In the genomic region with DNA sequence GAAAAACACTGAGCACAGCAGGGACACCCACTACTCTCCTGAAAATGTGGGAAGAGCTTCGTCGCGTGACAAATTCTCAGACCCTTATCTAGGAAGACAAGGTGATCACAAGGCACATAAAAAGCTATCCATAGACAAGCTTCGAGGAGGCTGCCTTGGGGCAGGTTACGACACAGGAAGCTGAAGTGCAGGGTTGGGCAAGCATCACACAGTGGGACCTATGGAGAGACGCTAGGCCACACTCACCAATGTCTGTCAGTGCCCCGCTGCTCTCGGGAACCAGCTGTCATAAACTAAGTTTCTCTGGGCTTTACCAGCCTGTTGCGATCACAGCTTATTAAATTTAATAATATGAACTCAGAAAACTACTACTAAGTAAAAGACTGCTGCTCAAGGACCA, we compare ENCODE assay signal across 10 mouse cellular contexts.
"Had no signal": no experiment of that assay in that cellular context is flagged by ENCODE, and none has a peak within 500 bp of the region (broad histone marks: within the 10 kb centered on the region; RNA-seq: fewer than 3 reads in every experiment).

No protein-coding gene starts in this region.

- H3K9ac ChIP-seq: kidney, embryonic 15.5 days; limb, embryonic 13.5 days; liver, embryonic 14.5 days had no signal

- H3K4me3 ChIP-seq: kidney, embryonic 15.5 days; limb, embryonic 13.5 days; midbrain, embryonic 10.5 days had no signal

- H3K27me3 ChIP-seq: kidney, embryonic 15.5 days; limb, embryonic 13.5 days had no signal

- DNase-seq: left cerebral cortex, postnatal 4 days; lung, adult 18-20 months; midbrain, embryonic 14.5 days; right cerebral cortex, adult 18-20 months; right cerebral cortex, postnatal 25 days; thymus, postnatal 36 days had no signal

- H3K9me3 ChIP-seq: kidney, embryonic 15.5 days; limb, embryonic 13.5 days; midbrain, embryonic 10.5 days had no signal

- H3K27ac ChIP-seq: limb, embryonic 13.5 days; liver, embryonic 14.5 days; midbrain, embryonic 10.5 days had no signal

- H3K4me2 ChIP-seq: kidney, embryonic 15.5 days; limb, embryonic 13.5 days had no signal
